Mouse (Mus musculus) erythroblast, embryonic 14.5 days (primary cell): ENCODE data around the gene Fam126a.

Source experiments
- GATA1 ChIP-seq: IDR thresholded peaks from 2 replicates; pipeline ENCODE4 v1.6.1; 2012; ENCODE audit warnings: low read length, inconsistent platforms, mixed read lengths
- TAL1 ChIP-seq: IDR thresholded peaks from 3 replicates; pipeline ENCODE4 v1.6.1; 2012; ENCODE audit warnings: low read length, inconsistent platforms, mixed read lengths

GRCm38 (mm10) chr5:23943534-23943933 lies 87.0 kb downstream of the Fam126a start:
- TF ChIP-seq GATA1: no peak
- no peak for TF ChIP-seq TAL1
